Mouse (Mus musculus) small intestine, adult 2 months (tissue): ENCODE measurements around the gene Gm44965.
"Not testable (repeated sequence)": the region's sequence is repeated elsewhere in the genome, so short reads cannot be mapped to it uniquely, and the experiment has no call there.

Experiments used
- CTCF ChIP-seq: fragments of 200-500 bp; IDR thresholded peaks from 2 replicates; pipeline ENCODE4 v1.5.1; 2012; ENCODE audit warnings: low read depth, mild to moderate bottlenecking, control low read depth, inconsistent platforms, low read length, moderate library complexity, mixed read lengths; ENCODE audit not compliant: insufficient replicate concordance, insufficient read length; ENCODE audit errors: extremely low read depth
- POLR2A ChIP-seq: fragments of 200-500 bp; IDR thresholded peaks from 2 replicates; pipeline ENCODE4 v1.6.1; 2012; ENCODE audit warnings: low read depth, mild to moderate bottlenecking, control low read depth, inconsistent platforms, low read length, moderate library complexity

GRCm38 (mm10) chr6:48622186-48622843, 28.6 kb downstream of the Gm44965 start:
- TF ChIP-seq POLR2A, CTCF: not testable (repeated sequence)
